Mouse (Mus musculus) urinary bladder, postnatal 36 days (tissue): ENCODE measurements around the gene Cnn2.

Source experiments
- DNase-seq, 2 experiments: peaks; one replicate each; pipeline ENCODE4 v3.0.0; 2022; ENCODE audit warnings: low spot score in 2 of 2, mixed read lengths in 1 of 2

Cnn2 gene

DNA sequence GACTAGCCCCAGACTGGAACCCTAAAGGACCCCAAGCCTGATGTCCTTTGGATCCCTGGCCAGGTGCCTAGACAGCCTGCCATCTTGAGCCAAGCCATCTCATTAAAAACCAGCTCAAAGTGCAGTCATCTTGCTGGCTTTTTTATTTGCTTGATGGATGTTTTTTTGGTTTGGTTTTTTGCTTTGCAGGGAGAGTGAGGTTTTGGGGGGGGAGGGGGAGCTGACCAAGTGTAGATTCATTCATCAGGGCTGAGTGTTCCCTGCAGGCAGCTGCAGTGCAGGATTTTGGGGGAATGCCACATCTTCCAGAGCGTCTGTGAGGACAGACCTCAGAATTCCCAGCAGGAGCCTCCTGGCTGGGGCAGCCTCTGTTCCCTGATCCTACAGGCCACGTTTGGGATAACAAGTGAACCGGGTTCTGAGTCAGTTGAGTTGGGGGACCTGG lies 19.2 kb upstream of the Cnn2 start:
- no peak for DNase-seq

DNA sequence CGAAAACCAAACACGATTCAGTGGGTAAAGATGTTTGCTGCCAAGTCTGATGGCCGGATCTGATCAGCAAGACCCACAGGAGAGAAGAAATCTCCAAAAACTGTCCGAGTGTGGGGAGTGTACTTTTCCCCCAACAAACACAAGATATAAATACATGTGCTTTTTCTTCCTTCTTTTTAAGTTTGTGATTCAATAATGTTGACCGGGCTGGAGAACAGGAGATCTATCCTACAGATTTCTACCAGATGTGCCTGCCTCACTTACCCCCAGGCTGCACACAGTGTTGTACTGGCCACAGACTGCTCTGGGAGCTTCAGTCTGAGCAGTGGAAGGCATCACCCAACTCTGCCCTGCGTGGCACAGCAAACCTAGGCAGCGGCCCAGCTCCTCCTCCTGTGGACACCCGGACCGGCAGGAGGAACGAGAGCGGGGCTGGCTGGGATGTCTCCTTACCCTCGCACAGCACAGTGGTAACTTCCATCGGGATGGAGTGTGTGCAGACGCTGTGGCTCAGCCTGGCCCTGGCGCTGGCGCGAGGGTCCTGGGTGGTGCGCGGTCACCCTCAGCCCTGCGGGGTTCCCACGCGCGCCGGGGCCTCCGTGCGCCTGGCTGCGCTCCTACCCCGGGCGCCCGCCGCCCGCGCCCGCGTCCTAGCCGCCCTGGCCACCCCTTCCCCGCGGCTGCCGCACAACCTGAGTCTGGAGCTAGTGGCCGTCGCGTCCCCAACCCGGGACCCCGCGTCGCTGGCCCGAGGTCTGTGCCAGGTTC lies 17.8 kb upstream of the Cnn2 start, which contains the start of gene Grin3b:
Gene Grin3b (plus strand): TSS at position 301 of the 768 bp plus-strand sequence.
- no peak for DNase-seq

DNA sequence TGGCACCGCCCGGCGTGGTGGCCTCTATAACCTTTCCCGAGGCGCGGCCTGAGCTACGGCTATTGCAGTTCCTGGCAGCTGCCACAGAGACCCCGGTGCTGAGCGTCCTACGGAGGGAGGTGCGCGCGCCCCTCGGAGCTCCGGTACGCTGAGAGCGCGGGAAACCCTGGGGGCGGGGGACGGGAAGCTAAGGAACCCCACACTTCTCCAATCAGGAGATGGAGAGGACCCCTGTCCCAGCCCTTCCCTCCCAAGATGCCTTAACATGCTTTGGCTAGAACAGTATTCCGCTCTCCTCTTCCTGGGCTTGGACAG lies 17.2 kb upstream of the Cnn2 start:
- DNase-seq = no peak

DNA sequence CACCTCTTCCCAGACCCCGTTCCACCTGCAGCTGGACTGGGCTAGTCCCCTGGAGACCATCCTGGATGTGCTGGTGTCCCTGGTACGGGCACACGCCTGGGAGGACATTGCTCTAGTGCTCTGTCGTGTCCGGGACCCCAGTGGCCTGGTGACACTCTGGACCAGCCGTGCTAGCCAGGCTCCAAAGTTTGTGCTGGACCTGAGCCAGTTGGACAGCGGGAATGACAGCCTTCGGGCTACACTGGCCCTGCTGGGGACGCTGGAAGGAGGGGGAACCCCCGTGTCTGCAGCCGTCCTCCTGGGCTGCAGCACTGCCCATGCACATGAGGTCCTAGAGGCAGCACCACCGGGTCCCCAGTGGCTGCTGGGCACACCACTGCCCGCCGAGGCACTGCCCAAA lies 15.6 kb upstream of the Cnn2 start:
- DNase-seq = no peak

DNA sequence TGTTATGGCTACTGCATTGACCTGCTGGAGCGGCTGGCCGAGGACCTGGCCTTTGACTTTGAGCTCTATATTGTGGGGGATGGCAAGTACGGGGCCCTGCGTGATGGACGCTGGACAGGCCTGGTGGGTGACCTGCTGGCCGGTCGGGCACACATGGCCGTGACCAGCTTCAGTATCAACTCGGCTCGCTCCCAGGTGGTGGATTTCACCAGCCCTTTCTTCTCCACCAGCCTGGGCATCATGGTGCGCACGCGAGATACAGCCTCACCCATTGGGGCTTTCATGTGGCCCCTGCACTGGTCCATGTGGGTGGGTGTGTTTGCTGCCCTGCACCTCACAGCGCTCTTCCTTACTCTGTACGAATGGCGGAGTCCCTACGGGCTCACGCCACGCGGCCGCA lies 14.3 kb upstream of the Cnn2 start:
- DNase-seq = no peak

DNA sequence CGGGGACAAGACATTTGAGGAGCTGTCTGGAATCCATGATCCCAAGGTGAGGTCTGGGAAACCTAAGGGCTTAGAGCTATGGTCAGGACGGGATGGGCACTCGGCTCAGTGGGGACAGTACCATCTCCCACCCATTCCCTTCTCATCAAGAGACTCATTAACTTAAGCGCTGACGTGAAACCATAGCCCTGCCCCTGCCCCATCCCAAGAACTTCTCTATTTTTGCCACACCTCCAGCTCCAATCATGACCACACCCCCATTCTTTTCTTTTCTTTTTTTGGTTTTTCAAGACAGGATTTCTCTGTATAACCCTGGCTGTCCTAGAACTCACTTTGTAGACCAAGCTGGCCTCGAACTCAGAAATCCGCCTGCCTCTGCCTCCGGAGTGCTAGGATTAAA lies 13.7 kb upstream of the Cnn2 start:
- no peak for DNase-seq

DNA sequence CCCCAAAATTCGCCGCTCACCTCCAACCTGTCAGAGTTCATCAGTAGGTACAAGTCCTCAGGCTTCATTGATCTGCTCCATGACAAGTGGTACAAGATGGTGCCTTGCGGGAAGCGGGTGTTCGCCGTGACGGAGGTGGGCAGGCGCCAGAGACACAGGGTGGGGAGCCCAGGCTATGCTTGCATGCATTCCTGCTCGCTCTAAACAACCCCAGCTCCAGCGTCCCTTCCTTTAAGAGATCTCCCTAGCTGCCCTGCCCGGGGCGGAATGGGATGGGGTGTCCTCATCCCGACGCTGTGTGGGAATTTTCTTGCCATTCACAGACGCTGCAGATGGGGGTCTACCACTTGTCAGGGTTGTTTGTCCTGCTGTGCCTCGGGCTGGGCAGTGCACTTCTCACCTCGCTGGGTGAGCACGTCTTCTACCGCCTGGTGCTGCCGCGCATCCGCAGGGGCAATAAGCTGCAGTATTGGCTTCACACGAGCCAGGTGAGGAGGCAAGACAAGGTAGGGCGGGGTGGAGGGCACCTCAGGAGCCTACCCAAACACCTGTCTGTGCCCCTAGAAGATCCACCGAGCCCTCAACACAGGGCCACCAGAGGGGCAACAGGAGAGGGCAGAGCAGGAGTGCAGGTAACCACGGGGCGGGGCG lies 12.2 kb upstream of the Cnn2 start:
- DNase-seq = no peak

DNA sequence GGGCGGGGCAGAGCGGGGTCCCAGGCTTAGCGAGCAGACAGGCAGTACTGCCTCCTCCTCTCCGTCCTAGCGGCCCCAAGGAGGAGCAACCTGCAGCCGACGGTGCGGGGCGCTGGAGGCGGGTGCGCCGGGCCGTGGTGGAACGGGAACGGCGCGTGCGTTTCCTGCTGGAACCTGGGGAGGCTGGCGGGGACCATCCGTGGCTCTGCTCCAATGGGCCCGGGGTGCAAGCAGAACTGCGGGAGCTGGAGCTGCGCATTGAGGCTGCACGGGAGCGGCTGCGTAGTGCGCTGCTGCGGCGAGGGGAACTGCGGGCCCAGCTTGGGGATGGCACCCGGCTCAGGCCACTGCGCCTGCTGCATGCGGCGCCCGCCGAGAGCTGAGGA lies 11.7 kb upstream of the Cnn2 start:
- DNase-seq = no peak

DNA sequence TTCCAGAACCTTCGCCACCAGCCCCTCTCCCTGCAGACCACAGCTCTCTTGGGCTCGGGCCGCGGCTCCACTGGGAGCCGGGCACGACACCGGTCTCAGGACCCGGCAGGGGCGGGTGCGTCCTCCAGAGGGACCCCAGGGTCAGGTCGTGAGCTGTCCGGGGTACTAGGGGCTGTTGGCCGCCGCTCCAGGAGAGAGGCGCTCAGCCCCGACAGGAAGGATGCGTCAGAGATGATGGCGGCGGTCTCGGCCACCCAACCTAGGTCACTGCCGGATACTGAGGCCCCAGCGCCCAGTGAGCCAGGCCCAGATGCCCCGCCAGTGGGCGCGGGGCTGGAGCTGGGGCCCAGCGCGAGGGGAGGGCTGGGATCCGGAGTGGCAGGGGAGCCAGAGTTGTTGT lies 11.1 kb upstream of the Cnn2 start:
- no peak for DNase-seq

DNA sequence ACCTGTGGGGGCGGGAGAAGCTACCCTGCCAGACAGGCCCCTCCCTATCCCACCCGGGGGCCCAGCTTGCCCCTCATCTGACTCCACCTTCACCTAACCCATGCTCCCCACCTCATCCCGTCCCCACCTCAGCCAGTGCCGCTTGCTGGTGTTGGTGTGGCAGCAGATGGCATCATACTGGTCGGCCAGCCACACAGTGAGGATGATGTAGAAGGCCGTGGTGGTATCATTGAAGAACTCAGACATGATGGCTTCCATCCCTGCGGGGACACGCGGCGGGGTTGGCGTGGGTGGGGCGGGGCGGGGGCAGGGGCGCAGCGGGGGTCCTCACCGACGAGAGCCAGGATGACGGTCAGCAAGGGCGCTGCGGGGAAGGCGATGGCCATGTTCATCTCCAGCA lies 10.3 kb upstream of the Cnn2 start:
- DNase-seq = no peak

DNA sequence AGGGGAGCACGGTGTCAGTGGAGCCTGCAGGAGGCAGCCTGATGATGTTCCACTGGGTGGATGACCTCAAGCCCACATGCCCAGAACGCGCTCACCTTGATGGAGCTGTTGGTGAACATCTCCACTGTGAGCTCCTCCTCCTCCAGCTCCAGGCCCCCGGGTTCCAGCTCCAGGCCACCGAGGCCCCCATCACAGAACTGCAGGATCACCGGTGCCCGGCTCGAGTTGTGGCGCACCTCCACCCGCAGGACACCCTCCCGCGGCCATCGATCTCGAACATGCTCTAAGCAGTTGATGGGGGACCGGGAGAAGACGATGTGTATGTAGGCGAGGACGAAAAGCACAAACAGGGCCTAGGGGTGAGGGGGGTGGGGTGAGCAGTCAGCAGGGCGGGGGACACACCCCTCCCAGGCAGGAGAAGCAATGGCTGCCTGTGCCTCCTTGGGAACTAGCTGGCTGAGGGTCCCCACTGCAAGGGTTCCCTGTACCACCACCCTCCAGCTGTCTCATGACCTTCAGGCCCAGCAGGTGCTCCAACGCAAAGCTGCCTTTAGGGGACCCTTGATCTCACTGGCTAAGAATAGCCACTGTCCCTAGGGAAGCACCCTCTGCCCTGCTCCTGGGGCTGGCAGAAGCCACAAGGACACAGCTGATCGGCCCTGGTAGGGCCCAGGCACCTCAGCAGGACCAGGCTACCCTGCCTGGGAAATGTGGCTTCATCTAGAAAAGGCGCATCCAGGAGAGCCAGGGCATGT lies 8.8 kb upstream of the Cnn2 start:
- DNase-seq = no peak

DNA sequence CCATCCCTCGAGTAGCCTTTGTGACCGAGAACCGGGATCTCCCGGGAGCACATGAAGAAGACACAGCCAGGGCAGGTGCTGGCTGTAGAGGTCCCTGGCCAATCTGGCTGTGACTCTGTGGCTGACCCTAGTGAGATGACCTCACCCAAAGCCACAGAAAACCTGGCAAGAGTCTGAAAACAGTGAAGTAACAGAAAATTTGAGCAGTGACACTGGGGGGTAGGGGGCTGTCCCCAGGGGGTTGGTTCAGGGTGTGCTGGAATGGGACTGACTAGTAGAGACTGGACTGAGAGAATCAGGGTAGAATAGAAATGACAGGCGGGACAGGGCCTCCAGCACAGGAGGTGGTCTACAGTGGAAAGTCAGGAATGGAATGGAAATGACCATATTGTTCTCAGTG lies 5.2 kb upstream of the Cnn2 start:
- no peak for DNase-seq

DNA sequence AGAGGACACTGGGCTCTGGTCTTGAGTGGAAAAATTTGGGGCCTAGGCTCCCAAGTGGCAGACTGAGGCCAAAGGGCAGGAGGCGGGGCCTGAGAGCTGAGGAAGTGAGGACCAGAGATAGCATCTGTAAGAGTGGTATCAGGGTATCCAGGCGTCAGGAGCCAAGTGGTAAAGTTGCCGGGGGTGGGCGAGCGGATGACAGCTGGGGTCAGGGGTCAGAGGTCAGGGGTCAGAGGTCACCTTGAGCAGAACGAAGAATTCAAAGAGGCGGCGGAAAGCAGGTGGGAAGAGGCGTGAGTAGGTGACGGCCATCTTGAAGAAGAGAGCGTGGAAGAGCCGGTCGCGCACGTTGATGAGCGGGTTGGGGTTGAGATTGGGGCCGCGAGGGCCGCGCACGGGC lies 4.7 kb upstream of the Cnn2 start:
- DNase-seq = peak; percentile 43 to 70

DNA sequence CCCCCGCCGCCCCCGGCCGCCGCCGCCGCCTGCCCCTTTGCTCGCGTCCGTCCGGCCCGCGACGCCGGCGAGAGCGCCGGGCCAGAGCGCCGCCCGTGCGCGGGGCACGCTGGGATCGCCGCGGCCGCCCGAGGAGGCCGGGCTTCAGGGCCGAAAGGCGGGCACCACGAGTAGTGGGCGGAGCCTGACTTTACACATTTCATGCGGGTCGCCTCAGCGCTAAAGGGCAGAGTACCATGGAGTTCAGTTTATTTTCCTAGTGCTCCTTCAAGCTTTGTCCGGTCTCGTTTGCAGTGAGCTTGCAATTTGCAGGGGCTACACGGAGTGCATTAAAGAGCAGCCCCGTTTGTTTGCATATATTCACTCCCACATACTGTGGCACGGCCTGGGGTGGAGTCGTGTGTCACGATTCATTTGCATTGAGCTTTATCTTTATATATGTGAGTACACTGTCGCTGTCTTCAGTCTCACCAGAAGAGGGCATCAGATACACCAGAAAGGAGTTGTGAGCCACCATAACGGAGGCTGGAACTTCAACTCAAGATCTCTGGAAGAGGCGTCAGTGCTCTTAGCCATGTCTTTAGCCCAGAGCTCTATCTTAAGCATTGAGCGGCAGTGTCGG lies 4.1 kb upstream of the Cnn2 start, which contains the start of gene Tmem259:
Gene Tmem259 (minus strand): TSS at position 136 of the 622 bp plus-strand sequence.
- peak; percentile 85 for DNase-seq

DNA sequence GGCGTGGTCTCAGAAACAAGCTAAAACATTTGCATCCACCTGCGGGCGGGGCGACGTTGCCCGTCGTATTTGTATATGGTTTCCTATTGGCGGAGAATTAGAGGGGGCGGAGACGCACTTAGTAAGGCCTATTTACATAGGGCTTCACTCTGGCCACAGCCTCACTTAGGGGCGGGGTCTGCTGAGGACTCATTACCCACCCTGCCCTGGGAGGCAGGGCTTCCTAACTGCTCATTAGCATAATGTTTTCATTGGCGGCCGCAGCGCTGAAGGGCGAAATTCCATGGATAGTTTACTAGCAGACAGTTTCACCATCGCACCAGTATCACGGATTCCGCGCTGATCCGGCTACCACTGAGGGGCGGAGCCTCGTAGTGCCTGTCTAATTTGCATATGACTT lies 3.5 kb upstream of the Cnn2 start:
- peak; percentile 91 to 95 for DNase-seq

DNA sequence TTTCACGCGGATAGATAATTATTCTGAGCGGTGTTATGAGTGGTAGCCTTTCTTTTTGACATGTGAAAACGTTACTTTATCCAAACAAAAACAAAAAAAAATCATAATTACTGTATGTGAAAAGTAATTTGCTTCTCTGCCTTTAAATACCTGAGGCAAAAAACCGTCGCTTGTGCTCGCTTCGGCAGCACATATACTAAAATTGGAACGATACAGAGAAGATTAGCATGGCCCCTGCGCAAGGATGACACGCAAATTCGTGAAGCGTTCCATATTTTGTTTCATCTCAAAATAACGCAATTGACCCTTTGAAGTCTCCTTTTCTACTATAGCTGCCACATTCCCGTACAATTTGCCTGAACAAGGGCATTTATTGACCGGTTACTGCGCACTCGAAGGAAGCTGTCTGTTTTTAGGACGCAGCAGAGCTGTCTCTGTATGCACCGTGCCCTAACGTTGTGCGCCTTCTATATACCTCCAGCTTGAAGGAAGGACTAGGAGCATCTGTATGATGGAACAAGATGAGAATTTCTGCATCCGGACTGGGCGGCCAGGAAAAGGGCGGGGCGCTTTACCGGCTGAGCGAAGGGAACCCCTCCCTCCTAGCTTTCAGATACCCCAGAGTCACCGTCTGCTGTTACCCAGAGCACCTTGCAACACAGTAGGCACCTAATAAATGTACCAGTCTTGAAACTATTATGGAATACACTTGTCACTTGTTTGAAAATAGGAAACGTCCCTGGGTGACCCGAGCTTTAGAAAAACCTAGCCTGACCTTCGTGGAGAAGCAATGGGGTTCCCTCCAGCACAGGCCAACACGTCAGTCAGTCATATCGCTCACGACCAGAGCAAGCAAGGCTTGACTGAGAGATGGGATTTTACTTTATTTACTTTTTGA lies 2.8 kb upstream of the Cnn2 start:
- DNase-seq = peak; percentile 48 to 57

DNA sequence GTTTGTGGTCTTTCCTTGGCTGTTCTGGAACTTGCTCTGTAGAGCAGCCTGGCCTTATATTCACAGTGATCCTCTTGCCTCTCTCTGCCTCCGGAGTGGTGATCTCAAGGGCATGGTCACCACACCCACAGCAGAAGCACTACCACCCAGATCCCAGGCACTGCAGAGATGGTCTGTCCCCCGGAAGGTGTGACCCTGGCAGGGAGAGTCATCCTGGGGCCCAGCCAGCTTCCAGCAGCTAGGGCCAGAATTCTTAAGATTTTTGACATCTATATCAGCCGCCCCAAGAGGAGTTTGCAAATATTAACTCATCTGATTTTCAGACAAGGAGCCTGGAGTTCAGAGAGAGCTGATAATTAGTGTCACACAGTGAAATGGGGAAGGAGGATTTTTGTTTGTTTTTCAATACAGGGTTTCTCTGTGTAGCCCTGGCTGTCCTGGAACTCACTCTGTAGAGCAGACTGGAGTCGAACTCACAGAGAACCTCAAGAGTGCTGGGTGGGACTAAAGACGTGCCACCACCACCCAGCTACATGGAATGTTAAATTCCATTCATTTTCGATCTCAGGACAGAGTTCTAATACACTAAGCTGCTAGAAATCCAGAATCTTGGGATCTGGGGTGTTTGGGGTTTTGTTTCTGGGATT lies 2.0 kb upstream of the Cnn2 start:
- peak in 1 of 2 experiments; percentile 44 for DNase-seq

DNA sequence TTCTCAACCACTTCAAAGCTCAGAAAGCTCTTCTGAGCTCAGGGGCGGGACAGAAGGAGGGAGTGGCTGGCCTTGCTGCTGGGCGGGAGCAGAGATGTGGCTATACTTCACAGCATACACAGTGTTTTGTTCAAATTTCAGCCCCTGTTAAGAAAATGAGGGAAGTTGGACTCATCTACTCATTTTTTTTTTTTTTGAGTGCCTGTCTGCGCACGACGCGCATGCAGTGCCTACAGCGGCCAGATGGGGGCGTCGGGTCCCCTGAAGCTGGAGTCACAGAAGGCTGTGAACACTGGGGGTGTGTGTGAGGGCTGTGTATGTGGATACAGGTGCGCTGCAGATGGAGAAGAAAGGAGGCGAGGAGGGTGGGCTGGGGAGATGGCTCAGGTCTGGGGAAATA lies 1.4 kb upstream of the Cnn2 start:
- DNase-seq = peak; percentile 78 to 82

DNA sequence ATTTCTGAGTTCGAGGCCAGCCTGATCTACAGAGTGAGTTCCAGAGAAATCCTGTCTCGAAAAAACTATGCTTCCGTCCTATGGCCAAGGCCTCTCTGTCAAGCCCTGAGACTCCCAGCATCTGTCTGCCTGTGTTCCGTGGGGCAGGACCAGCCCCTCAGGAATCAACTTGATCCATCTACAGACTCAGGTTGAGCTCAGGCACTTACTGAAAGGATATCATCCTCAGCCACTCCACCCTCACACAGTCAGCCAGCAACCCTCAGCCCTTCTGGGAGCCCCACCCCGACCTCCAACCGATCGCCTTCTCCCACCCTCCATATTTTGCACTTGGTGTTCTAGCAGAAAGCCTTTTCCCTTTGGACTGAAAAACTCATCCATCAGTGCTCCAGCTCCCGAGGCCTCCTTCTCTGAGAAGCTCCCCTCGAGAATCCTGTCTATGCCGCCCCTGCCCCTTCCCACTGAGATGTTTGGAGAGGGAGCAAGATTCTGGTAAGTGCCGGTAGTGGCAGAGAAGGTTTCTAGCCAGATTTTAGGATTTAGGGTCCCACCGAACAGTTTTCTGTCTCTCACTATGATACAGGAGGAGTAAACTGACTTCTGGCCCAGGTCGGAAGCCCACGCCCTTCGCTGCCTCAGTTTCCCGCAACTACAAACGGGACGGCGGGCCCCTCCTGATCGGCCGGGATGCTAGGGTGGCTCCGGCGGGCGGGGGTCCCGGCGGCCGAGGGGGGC lies 446 bp upstream of the Cnn2 start:
- no peak for DNase-seq

DNA sequence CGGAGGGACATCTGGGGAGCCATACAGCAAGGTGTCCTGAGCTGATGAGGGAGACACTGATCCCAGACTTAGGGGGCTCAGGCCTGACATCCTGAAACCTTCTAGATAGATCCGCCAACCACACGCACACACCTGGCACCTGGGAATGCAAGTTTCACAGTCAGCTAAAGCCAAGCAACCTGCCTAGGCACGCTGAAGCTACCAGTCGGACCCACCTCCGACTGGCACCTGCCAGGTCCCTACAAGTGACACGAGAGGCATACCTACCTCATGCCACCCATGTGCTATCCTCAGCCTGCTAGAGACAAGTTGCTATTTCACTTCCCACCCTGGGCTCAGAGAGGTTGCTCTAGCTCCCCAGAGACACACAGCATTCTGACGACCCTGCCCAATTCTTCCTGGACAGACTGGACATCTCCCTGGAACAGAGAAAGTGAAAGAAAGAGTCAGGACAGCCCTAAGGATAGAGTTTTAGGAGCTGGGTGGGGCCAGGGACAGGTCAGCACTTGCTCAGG lies 945 bp downstream of the Cnn2 start:
- no peak for DNase-seq
